Mouse (Mus musculus) layer of hippocampus, adult 9-11 months (tissue): ENCODE results near the gene Pxn.
A peak's percentile ranks its signal among the peaks of the same experiment; 100 is the strongest.
"Not testable (repeated sequence)": the region's sequence is repeated elsewhere in the genome, so short reads cannot be mapped to it uniquely, and the experiment has no call there.

Experiments
- DNase-seq: peaks from one replicate; pipeline ENCODE4 v3.0.0; 2022

The Pxn gene

DNA sequence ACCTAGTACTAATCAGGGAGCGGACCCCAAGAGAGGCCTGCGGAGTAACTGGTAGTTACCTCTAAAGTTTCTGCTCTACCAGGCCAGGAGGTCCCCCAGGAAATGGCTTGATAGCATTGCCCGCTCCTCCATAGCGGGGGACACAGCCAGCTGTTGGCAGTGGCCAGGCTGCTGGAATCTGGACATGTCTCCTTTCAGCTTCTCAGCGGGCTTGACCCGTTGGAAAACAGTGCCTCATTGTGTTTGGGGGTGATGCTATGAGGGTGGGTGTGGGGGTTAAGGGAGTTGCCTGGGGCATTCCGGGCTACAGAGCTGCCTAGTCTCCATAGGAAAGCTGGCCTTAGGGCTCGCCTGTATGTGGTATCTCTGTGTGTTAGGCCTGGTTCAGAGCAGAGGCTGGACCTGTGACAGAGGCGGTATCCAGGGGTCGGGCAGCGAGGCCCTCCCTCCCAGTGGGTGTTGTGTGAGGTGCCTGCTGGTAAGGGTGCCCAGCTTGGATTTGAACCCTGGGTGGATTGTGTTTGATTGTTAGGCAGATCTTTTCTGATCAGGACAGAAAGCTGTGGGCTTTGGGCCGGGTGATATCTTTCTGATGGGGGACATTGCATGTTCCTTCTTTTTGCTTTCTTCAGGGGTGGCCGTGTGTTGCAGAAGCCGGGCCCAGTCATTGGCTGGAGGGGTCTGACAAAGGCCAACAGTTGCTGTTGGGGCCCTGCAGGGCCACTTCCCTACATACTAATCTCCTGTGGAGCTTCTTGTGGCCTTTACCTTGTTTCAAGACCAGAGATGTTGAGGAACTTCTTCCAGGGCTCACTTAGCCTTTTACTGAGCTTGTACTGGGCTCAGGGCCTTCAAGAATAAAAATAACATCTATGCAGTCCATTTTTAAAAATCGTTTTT, 3.6 kb downstream of the Pxn start:
- DNase-seq = no peak

DNA sequence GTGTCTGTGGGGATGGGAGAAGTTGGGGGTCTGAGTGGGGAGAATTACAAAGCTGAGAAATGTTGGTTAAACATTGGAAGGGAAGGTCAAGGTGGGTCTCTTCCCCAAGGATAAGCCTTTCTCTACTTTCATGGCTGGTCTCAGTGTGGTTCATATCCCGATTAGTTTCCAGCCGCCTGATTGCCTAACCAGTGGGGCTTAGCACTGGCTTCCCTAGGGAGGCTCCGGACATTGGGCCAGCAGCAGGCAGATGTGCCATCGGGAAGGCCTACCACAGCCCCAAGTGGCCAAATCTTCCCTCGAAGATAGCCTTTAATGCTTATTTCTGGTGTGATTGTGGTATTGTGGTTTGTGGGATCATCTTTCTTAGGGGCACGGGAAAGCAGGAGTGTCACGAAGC, 5.9 kb downstream of the Pxn start:
- no peak for DNase-seq

DNA sequence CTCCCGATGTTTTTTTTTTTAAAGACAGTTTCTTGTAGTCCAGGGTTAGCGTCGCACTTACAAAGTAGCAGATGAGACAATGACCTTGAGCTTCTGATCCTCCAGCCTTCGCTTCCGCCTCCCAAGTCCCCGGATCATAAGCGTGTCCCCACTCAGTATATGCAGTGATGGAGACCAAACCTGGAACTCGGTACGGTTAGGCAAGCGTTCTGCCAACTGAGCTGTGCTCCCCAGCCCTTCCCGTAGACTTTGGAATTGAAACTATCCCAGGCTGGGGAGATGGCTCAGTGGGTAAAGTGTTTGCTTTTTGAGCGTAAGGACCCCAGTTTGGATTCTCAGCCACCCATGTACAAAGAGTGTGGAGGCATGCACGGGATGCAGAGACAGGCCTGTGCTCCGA, 6.8 kb downstream of the Pxn start:
- DNase-seq = no peak

DNA sequence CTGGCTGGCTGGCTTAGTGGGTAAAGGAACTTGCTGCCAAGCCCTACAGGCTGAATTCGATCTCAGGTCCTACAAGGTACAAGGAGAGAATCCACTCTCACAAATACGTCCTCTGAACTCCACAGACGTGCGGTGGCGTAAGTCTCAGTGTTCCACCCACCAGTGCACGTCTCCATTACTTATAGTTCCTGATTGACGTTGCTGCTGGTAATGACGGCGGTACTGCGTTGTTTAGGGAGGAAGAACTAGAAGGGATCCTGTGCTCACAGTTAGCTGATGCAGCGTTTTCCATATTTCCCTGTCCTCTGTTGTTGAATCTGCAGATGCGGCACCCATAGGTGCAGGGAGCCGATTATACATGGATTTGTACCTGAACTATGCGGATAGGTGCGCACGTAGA, 7.2 kb downstream of the Pxn start:
- no peak for DNase-seq

DNA sequence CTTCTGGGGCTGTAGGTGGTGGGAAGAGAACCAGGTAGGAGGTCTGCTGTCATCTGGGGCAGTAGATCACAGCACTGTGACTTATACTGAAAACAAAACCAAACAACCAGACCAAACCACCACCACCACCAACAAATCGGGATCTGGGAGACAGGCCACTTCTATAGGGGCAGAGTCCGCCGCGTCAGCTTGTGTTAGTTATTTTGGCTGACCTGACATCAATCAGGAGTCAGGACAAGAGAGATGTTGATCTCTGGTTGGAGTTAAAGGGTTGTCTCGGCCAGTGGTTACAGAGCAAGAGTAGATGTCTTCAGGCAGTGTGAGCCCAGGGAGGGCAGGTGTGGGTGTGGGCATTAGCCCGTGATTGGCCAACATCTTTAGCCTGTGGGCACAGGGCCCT, 7.9 kb downstream of the Pxn start:
- DNase-seq = no peak

DNA sequence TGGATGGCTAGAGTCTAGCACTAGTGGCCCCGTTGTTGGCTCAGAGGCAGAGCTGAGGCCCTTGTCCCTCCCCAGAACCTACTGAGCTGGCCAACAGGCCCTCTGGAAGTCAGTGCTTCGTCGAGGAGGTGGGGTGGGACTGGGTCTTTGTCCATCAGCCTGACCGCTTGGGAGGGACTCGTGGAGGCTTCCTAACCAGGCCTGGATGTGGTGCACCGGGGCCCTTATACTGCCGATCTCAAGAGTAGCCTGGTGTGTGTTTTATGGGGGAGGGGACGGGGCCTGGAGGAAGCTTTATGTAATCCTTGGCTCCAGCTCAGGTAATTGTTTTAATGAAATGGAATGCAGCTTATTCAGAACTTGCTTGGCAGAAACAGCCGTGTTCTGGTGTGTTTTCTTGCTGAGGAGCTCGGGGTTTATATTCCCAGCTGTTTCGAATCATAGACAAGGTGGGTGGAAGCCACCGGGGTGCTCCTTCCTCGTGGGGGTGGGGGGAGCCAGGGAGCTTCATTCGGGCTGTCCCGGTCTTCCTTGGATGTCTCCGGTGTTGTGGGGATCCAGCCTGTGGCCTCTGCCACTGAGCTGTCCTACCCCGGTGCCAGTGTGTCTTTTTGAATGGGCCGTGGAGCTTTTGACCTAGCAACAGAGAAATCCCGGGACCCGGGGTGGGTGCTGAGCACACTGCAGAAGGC, 8.6 kb downstream of the Pxn start:
- peak; percentile 45 for DNase-seq

DNA sequence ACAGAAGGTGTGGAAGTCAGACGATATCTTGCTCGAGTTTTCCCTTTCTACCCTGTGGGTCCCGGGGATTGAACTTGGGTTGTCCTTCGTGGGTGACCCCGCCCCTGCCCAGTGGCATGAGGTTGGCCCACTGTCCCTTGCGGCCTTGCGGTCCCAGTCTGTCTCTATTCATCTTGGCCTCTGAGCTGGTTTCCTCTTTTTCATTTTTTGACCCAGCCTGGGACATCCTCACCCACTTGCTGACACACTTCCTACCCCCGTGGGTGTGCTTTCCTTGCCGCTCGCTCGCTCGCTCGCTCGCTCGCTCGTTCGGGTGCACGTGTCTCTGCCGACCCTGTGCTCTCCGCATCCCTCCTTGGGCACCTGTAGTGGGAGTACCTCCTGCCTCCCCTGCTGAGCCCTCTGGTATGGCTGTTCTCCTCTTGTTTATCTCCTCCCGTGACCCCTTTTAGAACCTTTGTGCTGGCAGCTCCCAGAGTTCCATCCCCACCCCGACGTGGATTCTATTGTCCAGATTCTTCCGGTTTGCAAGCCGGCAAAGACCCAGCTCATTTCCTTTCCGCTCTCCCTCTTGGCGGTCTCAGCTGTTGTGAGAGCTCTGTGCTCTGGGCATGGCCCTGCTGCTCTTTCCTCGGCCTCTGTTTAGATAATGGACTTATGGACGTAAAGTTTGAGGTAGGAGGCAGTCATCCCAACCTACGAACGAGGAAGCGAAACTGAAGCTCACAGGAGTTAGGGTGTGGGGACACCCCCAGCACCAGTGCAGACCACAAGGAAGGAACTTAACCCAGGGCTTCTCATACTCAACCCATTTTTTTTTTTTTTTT, 9.8 kb downstream of the Pxn start:
- DNase-seq = peak; percentile 64

DNA sequence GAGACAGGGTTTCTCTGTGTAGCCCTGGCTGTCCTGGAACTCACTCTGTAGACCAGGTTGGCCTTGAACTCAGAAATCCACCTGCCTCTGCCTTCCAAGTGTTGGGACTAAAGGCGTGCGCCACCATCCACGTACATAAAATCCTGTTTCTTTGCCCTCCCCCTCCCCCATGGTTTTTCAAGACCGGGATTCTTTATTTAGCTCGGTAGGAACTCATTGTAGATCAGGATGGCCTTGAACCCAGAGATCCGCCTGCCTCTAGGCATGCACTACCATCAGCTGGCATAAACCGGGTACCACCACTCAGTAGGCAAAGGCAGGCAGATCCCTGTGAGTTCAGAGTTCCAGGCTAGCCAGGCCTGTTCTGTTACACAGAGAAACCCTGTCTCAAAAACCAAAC, 10.4 kb downstream of the Pxn start:
- no peak for DNase-seq

DNA sequence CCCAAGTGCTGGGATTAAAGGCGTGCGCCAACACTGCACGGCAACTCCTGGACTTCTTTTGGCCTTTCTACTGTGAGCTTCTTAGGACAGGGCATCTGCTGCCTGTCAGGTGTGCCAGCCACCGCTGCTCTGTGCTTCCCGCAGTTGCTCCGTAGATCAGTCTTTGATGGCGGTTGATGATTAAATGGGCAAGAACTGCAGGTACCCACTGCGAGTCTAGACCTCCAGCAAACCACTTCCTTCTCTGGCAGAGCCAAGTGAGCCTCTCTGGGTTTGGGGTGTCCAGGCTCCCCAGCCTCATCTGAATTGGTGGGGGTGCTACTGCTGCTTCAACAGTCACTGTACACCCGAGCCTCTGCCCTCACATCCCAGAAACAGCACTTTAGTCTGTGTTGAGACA, 11.0 kb downstream of the Pxn start:
- DNase-seq = no peak

DNA sequence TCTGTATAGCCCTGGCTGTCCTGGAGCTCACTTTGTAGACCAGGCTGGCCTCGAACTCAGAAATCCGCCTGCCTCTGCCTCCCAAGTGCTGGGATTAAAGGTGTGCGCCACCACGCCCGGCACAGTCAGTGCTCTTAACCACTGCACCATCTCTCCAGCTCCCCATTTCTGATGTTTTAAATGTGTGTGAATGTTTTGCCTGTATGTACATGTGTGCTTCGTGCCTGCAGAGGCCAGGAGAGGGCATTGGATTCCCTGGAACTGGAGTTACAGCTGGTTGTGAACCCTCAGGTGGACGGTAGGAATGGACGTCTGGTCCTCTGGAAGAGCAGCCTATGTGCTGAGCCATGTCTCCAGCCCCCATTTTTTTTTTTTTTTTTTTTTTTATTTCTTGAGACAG, 11.7 kb downstream of the Pxn start:
- DNase-seq = not testable (repeated sequence)

DNA sequence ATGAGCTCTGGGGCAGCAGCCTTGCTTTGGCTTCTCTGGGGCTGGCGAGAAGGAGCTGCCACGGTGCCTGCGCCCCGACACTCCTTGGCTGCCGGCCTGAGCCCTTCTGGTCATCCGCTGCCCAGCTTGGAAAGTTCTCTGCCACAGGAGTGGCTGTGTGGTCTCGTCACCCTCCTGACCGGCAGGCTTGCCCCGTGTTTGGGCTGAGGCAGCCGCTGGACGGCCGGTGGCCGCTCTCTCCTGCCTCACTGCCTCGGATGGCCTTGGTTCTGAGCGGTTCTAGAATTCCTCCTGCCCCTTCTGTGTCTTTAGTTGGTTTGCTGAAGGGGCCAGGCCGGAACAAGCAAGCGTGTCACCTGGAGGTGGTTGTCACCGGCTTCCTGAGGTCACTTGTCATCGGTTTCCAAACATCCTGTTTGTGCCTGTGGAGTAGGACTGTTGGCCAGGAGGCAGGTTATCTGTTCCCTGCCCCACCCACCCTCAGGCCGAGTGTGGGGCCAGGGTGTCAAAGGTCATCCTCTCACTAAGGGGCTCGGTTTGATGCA, 13.9 kb downstream of the Pxn start:
- no peak for DNase-seq

DNA sequence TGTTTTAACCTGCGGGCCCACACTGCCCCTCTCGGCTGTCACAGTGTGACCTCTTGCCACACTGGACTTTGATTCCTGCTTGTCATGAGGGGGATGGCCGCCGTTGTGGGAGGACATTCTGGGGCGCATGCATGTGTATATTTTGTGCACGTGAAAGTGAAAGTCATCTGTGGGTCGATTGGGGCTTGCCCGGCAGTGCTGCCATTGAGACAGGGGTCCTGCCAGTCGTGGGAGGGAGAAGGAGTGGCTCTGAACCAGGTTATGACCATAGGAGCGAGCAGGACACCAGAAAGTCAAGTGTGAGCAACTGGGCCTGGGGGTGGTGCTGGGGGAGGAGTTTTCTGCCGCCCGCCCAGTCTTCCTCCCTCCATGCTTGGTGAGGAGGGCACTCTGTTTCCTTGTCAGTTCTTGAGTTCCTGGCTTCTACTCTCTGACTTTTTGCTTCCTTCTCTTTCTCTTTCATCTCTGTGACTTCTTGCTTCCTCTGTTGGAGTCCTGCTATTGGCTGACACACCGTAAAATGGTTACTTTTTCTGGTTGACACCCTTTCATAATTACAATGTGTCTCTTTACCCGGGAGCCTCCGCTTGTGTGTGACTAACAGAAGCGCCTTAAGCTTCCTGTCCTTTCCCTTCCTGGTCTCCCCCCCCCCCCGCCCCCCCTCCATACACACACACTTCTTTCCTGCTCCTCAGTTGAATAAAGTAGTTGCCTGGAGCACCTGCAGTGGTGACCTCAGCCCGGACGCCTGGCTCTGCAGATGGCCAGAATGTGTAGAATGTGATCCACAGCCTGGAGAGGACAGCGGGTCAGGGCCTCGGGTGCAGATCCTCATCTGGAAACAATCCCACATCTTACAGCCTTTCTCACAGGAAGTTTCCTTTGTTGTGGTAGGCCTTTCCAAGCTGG, 15.3 kb downstream of the Pxn start:
- no peak for DNase-seq

DNA sequence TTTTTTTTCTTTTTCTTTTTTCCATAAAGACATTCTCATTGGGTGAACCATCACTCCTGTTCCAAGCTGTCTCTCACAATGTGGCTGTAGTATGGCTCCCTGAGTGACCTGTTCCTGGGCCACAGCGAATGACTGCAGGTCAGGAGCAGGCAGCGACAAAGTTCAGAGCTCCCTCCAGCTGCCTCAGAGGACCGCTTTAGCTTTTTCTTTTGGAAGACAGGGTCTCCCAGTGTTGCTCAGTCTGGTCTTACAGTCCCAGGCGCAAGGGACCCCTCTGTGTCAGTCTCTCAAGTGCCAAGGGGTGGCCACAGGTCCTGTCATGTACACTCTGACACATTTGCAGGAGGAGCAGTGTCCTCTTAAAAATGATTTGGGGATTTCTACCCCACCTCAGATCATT, 16.1 kb downstream of the Pxn start:
- no peak for DNase-seq

DNA sequence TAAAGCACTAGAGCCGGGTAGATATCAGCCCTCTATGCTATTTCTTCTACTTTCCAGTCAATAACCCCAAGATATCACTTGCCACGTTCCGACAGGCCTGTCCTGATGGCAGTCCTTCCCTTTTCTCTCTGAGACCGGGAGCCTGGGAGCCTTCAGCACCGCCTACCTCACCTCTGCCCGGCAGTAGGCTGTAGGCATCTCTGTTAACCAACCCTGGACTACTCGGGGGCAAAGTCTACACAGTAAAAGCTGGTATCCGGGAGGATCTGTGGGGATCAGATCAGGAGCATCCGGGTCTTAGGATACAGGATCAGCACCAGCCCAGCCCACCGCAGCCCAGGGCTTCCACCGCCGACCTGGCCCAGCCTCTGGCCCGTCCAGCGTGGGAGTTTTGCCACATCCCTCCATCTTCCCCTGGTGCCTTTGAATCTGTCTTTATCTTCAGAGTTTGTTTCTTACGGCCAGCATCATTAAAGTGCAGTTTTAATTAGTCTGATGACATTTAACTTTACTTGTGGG, 16.6 kb downstream of the Pxn start:
- no peak for DNase-seq

DNA sequence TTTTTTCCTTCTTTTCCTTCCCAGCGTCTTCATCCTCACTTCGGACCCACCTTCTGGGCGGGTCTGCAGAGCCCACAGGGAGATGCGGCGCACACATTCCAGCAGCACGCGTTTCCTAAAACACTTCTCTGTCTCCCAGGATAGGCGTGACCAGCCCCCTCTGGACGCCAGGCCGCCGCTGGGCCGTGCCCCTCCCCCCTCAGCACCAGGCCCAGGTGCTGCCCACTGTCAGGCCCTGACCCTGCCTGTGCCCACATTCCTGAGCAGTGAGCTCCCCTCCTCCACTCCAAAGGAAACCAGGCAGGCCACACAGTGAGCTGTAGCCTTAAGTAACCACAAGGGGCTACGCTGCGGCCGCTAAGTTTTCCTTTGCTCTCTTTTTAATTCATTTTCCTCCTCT, 17.5 kb downstream of the Pxn start:
- no peak for DNase-seq

DNA sequence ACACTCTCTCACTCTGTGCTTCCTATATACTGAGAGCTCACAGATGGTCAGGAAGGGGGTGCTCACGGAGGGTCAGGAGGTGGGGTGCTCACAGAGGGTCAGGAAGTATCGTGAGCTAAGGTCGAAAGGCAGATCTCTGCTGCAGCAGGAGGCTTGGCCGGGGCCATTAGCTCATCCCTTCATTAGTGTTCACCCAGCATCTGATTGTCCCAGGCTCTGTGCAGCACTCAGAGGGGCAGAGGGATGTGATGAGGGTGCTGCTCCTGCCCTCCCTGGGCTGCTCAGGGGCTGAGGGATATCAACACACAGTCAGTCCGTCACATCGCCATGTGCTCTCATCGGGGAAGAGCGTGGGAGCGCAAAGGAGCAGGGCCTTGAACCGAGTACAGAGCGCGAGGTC, 18.0 kb downstream of the Pxn start:
- DNase-seq = no peak

DNA sequence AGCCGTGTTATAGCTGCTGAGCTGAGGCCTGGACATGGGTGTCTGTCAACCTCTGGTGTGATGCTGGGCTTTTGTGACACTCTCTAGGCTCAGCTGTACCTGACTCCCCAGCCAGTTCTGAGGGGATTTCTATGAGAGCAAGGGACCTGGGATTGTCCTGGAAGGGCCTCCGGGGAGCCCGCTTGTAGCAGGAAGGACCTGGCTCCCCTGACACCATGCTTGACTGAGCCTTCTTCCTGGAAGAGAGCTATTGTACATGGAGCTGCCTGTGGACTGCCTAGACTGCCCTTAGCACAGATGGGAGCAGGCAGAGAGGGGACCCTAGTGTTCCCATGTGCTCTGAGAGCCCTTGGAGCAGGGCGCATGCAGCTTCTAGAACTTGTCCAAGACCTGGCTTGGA, 18.9 kb downstream of the Pxn start:
- DNase-seq = no peak

DNA sequence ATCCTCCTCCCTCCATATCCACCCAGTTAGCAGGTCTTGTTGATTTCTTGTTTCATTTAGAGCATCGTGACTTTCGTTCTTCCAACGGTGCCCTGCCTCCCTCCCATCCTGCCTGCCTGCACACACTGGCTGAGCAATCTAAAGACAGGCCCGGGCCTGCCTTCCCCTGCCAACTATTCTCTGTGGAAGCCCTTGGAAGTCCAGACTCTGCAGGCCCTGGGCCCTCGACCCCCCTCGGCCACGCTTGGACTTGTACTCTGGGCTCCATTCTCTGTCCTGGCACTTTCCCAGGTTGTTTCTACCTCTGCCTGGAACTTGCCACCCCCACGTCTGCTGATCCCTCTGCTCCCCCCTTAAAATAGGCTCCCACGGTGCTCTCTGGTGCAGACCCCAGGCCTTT, 19.5 kb downstream of the Pxn start:
- DNase-seq = no peak

DNA sequence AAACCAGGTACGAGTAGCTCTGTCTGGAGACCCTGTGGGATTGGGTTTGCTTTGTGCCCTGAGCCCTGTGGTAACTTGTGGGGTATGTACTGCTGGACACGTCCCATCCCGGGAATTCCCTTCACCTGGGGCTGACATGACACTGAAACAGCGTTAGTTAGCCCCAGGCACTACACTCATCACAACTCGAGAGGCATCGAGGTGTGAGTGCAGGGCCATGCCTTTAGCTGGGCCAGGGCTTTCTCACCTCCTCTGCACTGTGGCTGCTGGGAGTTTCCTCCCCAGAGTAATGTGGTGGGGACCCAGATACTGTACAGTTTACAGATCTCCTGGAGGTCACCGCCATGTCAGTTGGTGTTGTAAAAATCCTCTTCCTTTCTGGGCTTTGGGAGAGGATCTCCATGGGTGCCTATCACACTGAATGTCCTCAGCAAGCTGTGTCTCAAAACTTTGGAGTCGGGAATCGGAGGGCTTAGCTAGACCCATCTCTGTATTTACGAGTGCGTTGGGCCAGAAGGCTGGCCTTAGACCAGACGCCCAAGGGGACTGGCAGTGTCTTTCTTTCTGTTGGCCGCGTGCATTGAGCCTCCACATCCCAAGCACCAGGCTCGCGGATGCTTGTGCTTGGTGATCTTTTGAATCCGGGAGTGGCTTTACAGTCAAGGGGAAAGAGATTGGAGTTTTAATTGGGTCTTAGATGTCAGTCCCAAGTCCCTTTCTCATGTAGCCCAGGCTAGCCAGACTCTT, 20.2 kb downstream of the Pxn start:
- DNase-seq = no peak

DNA sequence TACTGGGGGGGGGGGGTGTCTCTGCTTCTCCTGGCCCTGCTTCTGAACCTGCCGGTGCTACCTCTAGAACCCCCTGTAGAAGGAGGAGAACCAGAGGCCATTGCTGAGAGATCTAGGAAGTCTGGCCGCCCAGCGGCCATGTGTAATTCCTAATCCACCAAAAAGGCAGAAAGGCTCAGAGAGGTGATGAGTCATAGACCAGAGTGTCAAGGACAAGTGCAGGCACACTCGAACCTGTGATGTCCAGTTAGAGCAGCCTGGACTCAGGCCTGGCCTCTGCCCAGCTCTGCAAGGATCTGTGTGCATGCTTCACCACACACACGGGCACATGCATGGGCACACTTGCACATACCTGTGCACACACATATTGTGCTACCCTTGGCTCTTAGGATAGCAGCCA, 21.7 kb downstream of the Pxn start:
- DNase-seq = no peak

DNA sequence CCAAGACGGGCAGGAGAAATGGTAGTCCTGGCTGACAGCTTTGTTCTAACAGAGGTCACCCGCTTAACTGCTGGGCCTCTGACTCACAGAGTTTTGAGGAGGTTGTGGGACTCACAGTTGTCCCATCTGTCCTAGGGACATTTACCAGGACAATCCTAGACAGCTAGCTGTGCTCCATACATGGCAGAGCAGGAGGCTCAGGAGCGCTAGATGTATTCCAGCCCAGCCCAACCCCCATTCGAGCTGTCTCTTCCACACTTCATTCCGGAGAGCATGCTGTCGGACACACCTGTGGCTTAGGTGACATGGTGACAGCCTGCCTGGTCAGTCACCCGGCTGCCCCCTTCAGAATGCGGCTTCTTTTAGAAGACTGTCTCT, 22.9 kb downstream of the Pxn start:
- no peak for DNase-seq
